Mouse (Mus musculus) lung, postnatal 0 days (tissue): ENCODE measurements around the gene Cpm.

Experiments
- CTCF ChIP-seq: IDR thresholded peaks from 2 replicates; pipeline ENCODE4 v1.5.1; 2016; ENCODE audit warnings: antibody characterized with exemption, mild to moderate bottlenecking
- EP300 ChIP-seq: IDR thresholded peaks from 2 replicates; pipeline ENCODE4 v1.6.1; 2016; ENCODE audit warnings: antibody characterized with exemption, mild to moderate bottlenecking, control low read depth

- TF ChIP-seq CTCF, result no peak
- TF ChIP-seq EP300, result no peak
Observed at GRCm38 (mm10) chr10:117736573-117736972, 107.3 kb downstream of the Cpm start.
